ENCODE assay signal across 8 mouse cellular contexts in the genomic region with DNA sequence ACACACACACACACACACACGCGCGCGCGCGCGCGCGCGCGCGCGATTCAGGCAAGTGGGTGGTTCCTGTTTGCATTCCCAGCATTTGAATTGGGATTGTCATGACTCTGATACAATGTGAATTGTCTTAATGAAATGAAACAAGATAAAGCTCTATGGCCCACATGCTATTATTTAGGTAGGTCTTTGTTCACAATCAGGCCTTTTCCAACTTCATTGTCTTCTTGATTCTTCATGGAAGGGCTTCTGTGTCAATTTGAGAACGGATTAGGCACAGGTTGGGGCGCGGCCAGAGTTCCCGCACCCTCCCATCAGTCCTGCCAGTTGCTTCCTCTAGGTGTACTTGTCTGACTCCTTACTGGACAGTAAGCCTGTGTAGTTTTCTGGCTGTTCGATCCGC. TPM values are rescaled to one million over a fixed set of nuclear protein-coding genes. Genes with fewer than 3 reads are reported as not detected.
DNase-seq lines count a peak whose midpoint lies in the region; ATAC-seq lines count a peak whose summit lies in the region.

No protein-coding gene starts in this region.

- ATAC-seq in kidney, embryonic 14.5 days (ENCODE audit: low FRiP score, low TSS enrichment), result peak; percentile 17; the same call in 1 of the 2 replicates
- ATAC-seq in embryonic facial prominence, embryonic 15.5 days (ENCODE audit: insufficient number of reproducible peaks, low FRiP score, low TSS enrichment, low read depth), result 0 out of 2 replicates have a peak, but pooled peaks have one; percentile 32
- peak; percentile 71 for ATAC-seq in intestine, embryonic 16.5 days
- peak; percentile 68 for ATAC-seq in neural tube, embryonic 13.5 days (ENCODE audit: low read depth)
- no peak for ATAC-seq in inflammation-experienced regulatory T-cells, adult 6 months
- ATAC-seq in activated CD4-positive, CD25-positive, alpha-beta regulatory T cell, adult 4 months, result no peak

- H3K9ac ChIP-seq in kidney, embryonic 14.5 days (ENCODE audit: low read depth, low read length), result no peak overlapping the region
- no peak overlapping the region for H3K9ac ChIP-seq in embryonic facial prominence, embryonic 15.5 days
- no peak overlapping the region for H3K9ac ChIP-seq in intestine, embryonic 16.5 days (ENCODE audit: low read depth, low read length)
- peak overlapping the region; percentile 49; the same call in 1 of the 2 replicates for H3K9ac ChIP-seq in neural tube, embryonic 13.5 days

- 70% methylated on average over 19 of the region's 19 CpGs for WGBS in kidney, embryonic 14.5 days
- 52% methylated on average over 19 of the region's 19 CpGs for WGBS in embryonic facial prominence, embryonic 15.5 days
- 36% methylated on average over 19 of the region's 19 CpGs for WGBS in intestine, embryonic 16.5 days
- 69% methylated on average over 19 of the region's 19 CpGs for WGBS in neural tube, embryonic 13.5 days

- H3K36me3 ChIP-seq in kidney, embryonic 14.5 days (ENCODE audit: control insufficient read depth, insufficient read depth, low read length), result no peaks in the 10 kb centered on the region
- H3K36me3 ChIP-seq in embryonic facial prominence, embryonic 15.5 days, result no peaks in the 10 kb centered on the region
- no peaks in the 10 kb centered on the region for H3K36me3 ChIP-seq in intestine, embryonic 16.5 days (ENCODE audit: control insufficient read depth, insufficient read depth, low read length)
- no peaks in the 10 kb centered on the region for H3K36me3 ChIP-seq in neural tube, embryonic 13.5 days

- no peak overlapping the region for H3K27ac ChIP-seq in kidney, embryonic 14.5 days (ENCODE audit: low read depth, low read length)
- H3K27ac ChIP-seq in embryonic facial prominence, embryonic 15.5 days (replicated peaks), result no peak overlapping the region
- H3K27ac ChIP-seq in intestine, embryonic 16.5 days (ENCODE audit: low read length), result no peak overlapping the region
- no peak overlapping the region for H3K27ac ChIP-seq in neural tube, embryonic 13.5 days (replicated peaks)

- H3K4me2 ChIP-seq in kidney, embryonic 14.5 days (replicated peaks; ENCODE audit: low read depth, low read length), result peak overlapping the region; percentile 36
- peak overlapping the region; percentile 44 for H3K4me2 ChIP-seq in embryonic facial prominence, embryonic 15.5 days (replicated peaks)
- peak overlapping the region; percentile 50 for H3K4me2 ChIP-seq in intestine, embryonic 16.5 days (ENCODE audit: low read depth, low read length)
- peak overlapping the region; percentile 55 for H3K4me2 ChIP-seq in neural tube, embryonic 13.5 days

- 0 out of 2 replicates have a peak, but pooled peaks cover 2% of the 10 kb centered on the region for H3K9me3 ChIP-seq in kidney, embryonic 14.5 days (ENCODE audit: control insufficient read depth, low read length)
- H3K9me3 ChIP-seq in embryonic facial prominence, embryonic 15.5 days (replicated peaks), result no peaks in the 10 kb centered on the region
- no peaks in the 10 kb centered on the region for H3K9me3 ChIP-seq in intestine, embryonic 16.5 days (ENCODE audit: control insufficient read depth, low read length)
- H3K9me3 ChIP-seq in neural tube, embryonic 13.5 days, result no peaks in the 10 kb centered on the region

- no peaks in the 10 kb centered on the region for H3K27me3 ChIP-seq in kidney, embryonic 14.5 days (ENCODE audit: control insufficient read depth, insufficient read depth, low read length)
- H3K27me3 ChIP-seq in embryonic facial prominence, embryonic 15.5 days, result no peaks in the 10 kb centered on the region
- H3K27me3 ChIP-seq in intestine, embryonic 16.5 days (replicated peaks; ENCODE audit: control insufficient read depth, insufficient read depth, low read length), result no peaks in the 10 kb centered on the region
- H3K27me3 ChIP-seq in neural tube, embryonic 13.5 days, result no peaks in the 10 kb centered on the region

- no peaks in the 10 kb centered on the region for H3K4me1 ChIP-seq in kidney, embryonic 14.5 days (ENCODE audit: control insufficient read depth, insufficient read depth, low read length)
- peaks cover 8% of the 10 kb centered on the region; the same call in 1 of the 2 replicates for H3K4me1 ChIP-seq in embryonic facial prominence, embryonic 15.5 days
- no peaks in the 10 kb centered on the region for H3K4me1 ChIP-seq in intestine, embryonic 16.5 days (ENCODE audit: control insufficient read depth, insufficient read depth, low read length)
- peaks cover 7% of the 10 kb centered on the region for H3K4me1 ChIP-seq in neural tube, embryonic 13.5 days (replicated peaks)

- DNase-seq in kidney, postnatal 36 days, result no peak
- no peak for DNase-seq in kidney, adult 11 months

- no peak overlapping the region for H3K4me3 ChIP-seq in kidney, embryonic 14.5 days (ENCODE audit: low read length)
- H3K4me3 ChIP-seq in embryonic facial prominence, embryonic 15.5 days (replicated peaks), result peak overlapping the region; percentile 23
- peak overlapping the region; percentile 32 for H3K4me3 ChIP-seq in intestine, embryonic 16.5 days (ENCODE audit: low read length)
- peak overlapping the region; percentile 29 for H3K4me3 ChIP-seq in neural tube, embryonic 13.5 days

RNA-seq across cellular contexts. Expression of a gene that starts 41.0 kb away (rescaled TPM):
- 3.7 and 6.5 TPM in 2 replicates for polyA plus RNA-seq in kidney, embryonic 14.5 days (2014; fragmentation: Nextera tagmentation; extraction: Ambion mirVana)
- 15.2 and 17.0 TPM in 2 replicates for polyA plus RNA-seq in embryonic facial prominence, embryonic 15.5 days (2015; fragmentation: Nextera tagmentation; extraction: Ambion mirVana)
- 12.7 and 15.3 TPM in 2 replicates for polyA plus RNA-seq in intestine, embryonic 16.5 days (2015; fragmentation: Nextera tagmentation; extraction: Ambion mirVana)
- polyA plus RNA-seq in neural tube, embryonic 13.5 days (2015; fragmentation: Nextera tagmentation; extraction: Ambion mirVana), result 2.3 and 3.1 TPM in 2 replicates
- 100 to 1,000 TPM in 2 of 3 experiments, 10 to 100 TPM in 1; 87.6 to 134 (median 121) TPM for polyA plus RNA-seq in inflammation-experienced regulatory T-cells, adult 6 months (2017; shearing (Covaris generic))
- polyA plus RNA-seq in activated CD4-positive, CD25-positive, alpha-beta regulatory T cell, adult 4 months (2017; shearing (Covaris generic)), result 100 to 1,000 TPM; 111 to 118 TPM

Comparison
In these comparisons a context has a peak if more than half of its experiments do, and no peak if none do; other contexts are left out.
1. ATAC-seq: peak in kidney, embryonic 14.5 days (single experiment), embryonic facial prominence, embryonic 15.5 days (single experiment), intestine, embryonic 16.5 days (single experiment) and neural tube, embryonic 13.5 days (single experiment); none in inflammation-experienced regulatory T-cells, adult 6 months (single experiment) and activated CD4-positive, CD25-positive, alpha-beta regulatory T cell, adult 4 months (single experiment).
2. Peak in every context shown above with its lines, with median percentiles within 50 percentile points of each other: H3K4me2 ChIP-seq.